Mouse (Mus musculus) limb, embryonic 10.5 days (tissue): Measurements from ENCODE around the gene Med25. TPM values are rescaled to one million over a fixed set of nuclear protein-coding genes. Genes with fewer than 3 reads are reported as not detected.
A peak's percentile ranks its signal among the peaks of the same experiment; 100 is the strongest.

ENCODE experiments used
- DNase-seq: peaks from one replicate; pipeline ENCODE4 v3.0.0-alpha.2; 2017; ENCODE audit warnings: low spot score
- H3K27ac ChIP-seq: fragments of 300-500 bp; sonication (generic); 2 replicates; pipeline ENCODE4 v1.5.1; 2016; ENCODE audit warnings: mild to moderate bottlenecking
- H3K27me3 ChIP-seq: fragments of 300-500 bp; sonication (generic); 2 replicates; pipeline ENCODE4 v1.6.1; 2016; ENCODE audit warnings: low read depth, mild to moderate bottlenecking; ENCODE audit not compliant: poor library complexity, severe bottlenecking
- H3K36me3 ChIP-seq: fragments of 300-500 bp; sonication (generic); 2 replicates; pipeline ENCODE4 v1.6.1; 2016; ENCODE audit warnings: mild to moderate bottlenecking, moderate library complexity
- H3K4me1 ChIP-seq: fragments of 300-500 bp; sonication (generic); 2 replicates; pipeline ENCODE4 v1.6.1; 2016
- H3K4me3 ChIP-seq: fragments of 300-500 bp; sonication (generic); 2 replicates; pipeline ENCODE4 v1.5.1; 2016; ENCODE audit warnings: mild to moderate bottlenecking, moderate library complexity
- H3K9me3 ChIP-seq: fragments of 300-500 bp; sonication (generic); replicated peaks from 2 replicates; pipeline ENCODE4 v1.6.1; 2016; ENCODE audit warnings: mild to moderate bottlenecking
- WGBS: fragments of 180-500 bp; shearing (Covaris S2); methylation state at CpG from one replicate; pipeline ENCODE4 v1.1.7; 2016; 5-methylcytosine and 5-hydroxymethylcytosine counted together
- polyA plus RNA-seq: library from polyadenylated mRNA; unstranded; fragments of >200 nt; fragmentation: Nextera tagmentation; extraction: Ambion mirVana; gene quantifications from 2 replicates; pipeline ENCODE4 v1.2.1, GENCODE M21; 2016

The Med25 gene
- polyA plus RNA-seq, 1 experiment from 2014 or later: 145 TPM

- DNase-seq: no peak
- WGBS: 89% methylated on average over 15 of the region's 15 CpGs
- H3K27me3 ChIP-seq: no peaks in the 10 kb centered on the region
- H3K27ac ChIP-seq: no peak overlapping the region
- H3K36me3 ChIP-seq: peaks cover 99% of the 10 kb centered on the region
- H3K4me1 ChIP-seq: no peaks in the 10 kb centered on the region
- no peaks in the 10 kb centered on the region for H3K9me3 ChIP-seq
- no peak overlapping the region for H3K4me3 ChIP-seq
Observed at GRCm38 (mm10) chr7:44908706-44909476, 16.4 kb upstream of the Med25 start.

GRCm38 (mm10) chr7:44905430-44905829 is 12.9 kb upstream of the Med25 start:
- H3K4me1 ChIP-seq: peaks cover 18% of the 10 kb centered on the region
- no peak overlapping the region for H3K27ac ChIP-seq

GRCm38 (mm10) chr7:44901230-44901722 is 8.8 kb upstream of the Med25 start:
- peak overlapping the region; percentile 71 for H3K27ac ChIP-seq
- H3K4me1 ChIP-seq: peaks cover 37% of the 10 kb centered on the region
- H3K27me3 ChIP-seq: no peaks in the 10 kb centered on the region
- no peaks in the 10 kb centered on the region for H3K9me3 ChIP-seq
- 18% methylated on average over 21 of the region's 21 CpGs for WGBS
- H3K4me3 ChIP-seq: peak overlapping the region; percentile 44
- peaks cover 81% of the 10 kb centered on the region for H3K36me3 ChIP-seq
- peak; percentile 85 for DNase-seq

More at GRCm38 (mm10) chr7:44905430-44905829, 12.9 kb upstream of the Med25 start:
- DNase-seq: no peak
- Histone ChIP-seq H3K27me3 (no peaks in the 10 kb centered on the region), H3K9me3 (no peaks in the 10 kb centered on the region), H3K4me3 (no peak overlapping the region), H3K36me3 (peaks cover 95% of the 10 kb centered on the region)
- 94% methylated on average over 20 of the region's 20 CpGs for WGBS

DNA sequence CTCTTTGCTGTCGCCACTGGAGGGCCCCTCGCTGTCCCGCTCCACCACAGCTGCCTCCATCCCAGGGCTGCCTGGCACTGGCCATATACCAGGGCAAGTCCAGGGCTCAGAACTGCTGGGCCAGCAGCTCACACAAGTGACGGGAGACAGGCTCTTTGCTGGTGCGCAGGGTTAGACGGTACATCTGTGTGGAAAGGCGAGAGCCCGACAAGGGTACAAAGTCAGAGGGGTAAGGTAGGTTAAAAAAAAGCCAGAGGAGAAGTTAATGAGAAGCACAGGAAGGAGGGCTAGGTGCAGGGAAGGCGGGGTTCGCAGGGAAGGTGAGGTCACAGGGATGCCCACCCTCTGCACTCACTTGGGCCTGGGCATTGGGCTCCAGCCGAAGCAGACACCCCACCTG is 8.1 kb upstream of the Med25 start:
- H3K27ac ChIP-seq: 0 out of 2 replicates have a peak overlapping the region, but pooled peaks have one; percentile 71
- no peaks in the 10 kb centered on the region for H3K9me3 ChIP-seq
- H3K36me3 ChIP-seq: peaks cover 74% of the 10 kb centered on the region
- no peak overlapping the region for H3K4me3 ChIP-seq
- no peak for DNase-seq
- no peaks in the 10 kb centered on the region for H3K27me3 ChIP-seq
- H3K4me1 ChIP-seq: peaks cover 40% of the 10 kb centered on the region
- WGBS: 85% methylated on average over 11 of the region's 11 CpGs

GRCm38 (mm10) chr7:44898607-44899006 is 6.1 kb upstream of the Med25 start:
- Histone ChIP-seq H3K4me1 (peaks cover 48% of the 10 kb centered on the region), H3K9me3 (no peaks in the 10 kb centered on the region), H3K27ac (peak overlapping the region; percentile 3), H3K36me3 (peaks cover 54% of the 10 kb centered on the region), H3K27me3 (no peaks in the 10 kb centered on the region), H3K4me3 (peak overlapping the region; percentile 13)
- peak; percentile 47 for DNase-seq
- WGBS: 36% methylated on average over 19 of the region's 19 CpGs

DNA sequence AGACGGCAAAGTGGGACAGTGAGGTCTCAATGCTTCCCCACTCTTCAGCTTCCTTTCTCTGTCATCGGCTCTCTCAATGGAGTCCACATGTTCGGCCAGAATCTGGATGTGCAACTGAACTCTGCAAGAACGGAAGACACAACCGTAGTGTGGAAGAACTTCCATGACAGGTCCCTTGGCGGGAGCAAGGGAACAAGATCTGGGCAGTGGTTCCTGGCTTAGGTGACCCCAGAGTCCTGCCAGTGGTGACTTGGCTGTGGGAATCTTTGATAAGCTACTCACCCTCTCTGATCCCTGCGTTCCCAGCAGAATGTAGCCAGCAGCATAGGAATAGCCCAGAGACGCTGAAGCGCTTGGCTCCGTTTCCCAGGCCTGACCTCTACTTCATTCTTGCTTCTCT is 4.0 kb upstream of the Med25 start:
- DNase-seq: no peak
- Histone ChIP-seq H3K4me1 (peaks cover 50% of the 10 kb centered on the region), H3K36me3 (peaks cover 37% of the 10 kb centered on the region), H3K4me3 (peak overlapping the region; percentile 66), H3K27ac (peak overlapping the region; percentile 91), H3K9me3 (no peaks in the 10 kb centered on the region), H3K27me3 (no peaks in the 10 kb centered on the region)
- WGBS: 52% methylated on average over 10 of the region's 10 CpGs

- no peaks in the 10 kb centered on the region for H3K27me3 ChIP-seq
- DNase-seq: peak; percentile 91
- H3K27ac ChIP-seq: peak within 1 kb of the TSS; percentile 91
- H3K4me1 ChIP-seq: peaks cover 50% of the 10 kb centered on the region
- peak within 1 kb of the TSS; percentile 66 for H3K4me3 ChIP-seq
- H3K36me3 ChIP-seq: peaks cover 34% of the 10 kb centered on the region
- WGBS: 2% methylated on average over 34 of the region's 34 CpGs
- H3K9me3 ChIP-seq: no peaks in the 10 kb centered on the region
Observed at GRCm38 (mm10) chr7:44895593-44896434, 3.3 kb upstream of the Med25 start, which contains the start of gene Fuz. Fuz (plus strand) TSS chr7:44896079.

DNA sequence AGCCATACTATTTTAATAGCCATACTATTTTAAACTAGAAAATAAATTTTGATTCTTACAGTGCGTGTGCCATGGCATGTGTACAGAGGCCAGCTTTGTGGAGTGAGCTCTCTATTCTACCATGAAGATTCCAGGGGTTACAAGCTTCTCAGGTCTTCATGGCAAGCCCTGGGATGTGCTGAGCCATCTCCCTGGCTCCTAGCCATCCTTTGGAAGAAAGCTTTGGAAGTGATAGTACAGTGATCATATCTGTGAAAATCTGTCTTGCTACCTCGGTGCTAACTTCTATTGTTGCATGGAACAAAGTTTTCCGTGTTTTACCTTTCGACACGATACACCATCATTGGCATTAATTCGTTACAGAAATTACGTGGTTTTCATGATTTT is 2.7 kb upstream of the Med25 start:
- H3K27ac ChIP-seq: peak overlapping the region; percentile 91
- 78% methylated on average over 7 of the region's 7 CpGs for WGBS
- no peak for DNase-seq
- peaks cover 34% of the 10 kb centered on the region for H3K36me3 ChIP-seq
- peaks cover 52% of the 10 kb centered on the region for H3K4me1 ChIP-seq
- H3K9me3 ChIP-seq: no peaks in the 10 kb centered on the region
- peak overlapping the region; percentile 66 for H3K4me3 ChIP-seq
- H3K27me3 ChIP-seq: no peaks in the 10 kb centered on the region

DNA sequence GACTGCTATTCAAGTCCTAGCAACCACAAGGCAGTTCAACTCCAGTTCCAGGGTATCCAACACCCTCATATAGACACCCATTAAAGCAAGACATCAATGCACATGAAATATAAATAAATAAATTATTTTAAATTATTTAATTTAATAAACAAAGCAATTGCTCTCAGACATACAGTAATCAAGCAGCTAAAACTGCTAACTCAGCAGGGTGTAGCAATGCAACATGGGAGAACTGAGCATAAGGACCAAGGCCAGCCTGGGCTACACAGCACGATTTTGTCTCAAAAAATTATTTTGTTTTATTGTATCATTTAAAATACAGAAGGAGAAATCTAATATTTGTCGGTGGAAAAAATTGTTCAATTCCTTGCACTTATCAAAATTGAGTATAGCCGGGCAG is 1.7 kb upstream of the Med25 start:
- WGBS: 87% methylated on average over 3 of the region's 3 CpGs

GRCm38 (mm10) chr7:44893197-44893596 is 685 bp upstream of the Med25 start:
- Histone ChIP-seq H3K27ac (peak overlapping the region; percentile 98), H3K9me3 (no peaks in the 10 kb centered on the region), H3K4me1 (peaks cover 43% of the 10 kb centered on the region), H3K27me3 (no peaks in the 10 kb centered on the region), H3K36me3 (peaks cover 32% of the 10 kb centered on the region), H3K4me3 (peak overlapping the region; percentile 88)
- no peak for DNase-seq
- WGBS: 42% methylated on average over 8 of the region's 8 CpGs

More for the DNA sequence above, 1.7 kb upstream of the Med25 start:
- peaks cover 32% of the 10 kb centered on the region for H3K36me3 ChIP-seq
- H3K9me3 ChIP-seq: no peaks in the 10 kb centered on the region
- H3K4me3 ChIP-seq: no peak overlapping the region
- H3K27ac ChIP-seq: no peak overlapping the region
- DNase-seq: no peak
- H3K27me3 ChIP-seq: no peaks in the 10 kb centered on the region
- H3K4me1 ChIP-seq: peaks cover 52% of the 10 kb centered on the region

DNA sequence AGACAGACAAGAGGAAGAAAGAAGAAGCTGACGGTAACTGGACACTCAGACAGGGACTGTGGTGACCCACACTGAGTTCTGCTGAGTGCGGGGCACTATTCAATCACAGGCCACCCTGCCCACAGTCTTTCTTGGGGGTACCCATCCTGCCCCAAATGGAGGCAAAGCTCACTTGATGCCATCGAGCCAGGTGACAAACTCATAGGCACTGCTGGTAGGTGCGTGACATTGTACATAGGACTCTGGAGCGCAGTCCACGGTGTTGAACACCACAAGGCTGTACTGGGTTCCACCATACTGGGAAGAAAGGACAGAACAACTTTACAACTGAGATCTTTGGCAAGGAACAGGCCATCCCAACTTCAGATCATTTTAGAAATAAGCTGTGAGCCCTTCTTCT is 901 bp downstream of the Med25 start:
- H3K27me3 ChIP-seq: no peaks in the 10 kb centered on the region
- H3K9me3 ChIP-seq: no peaks in the 10 kb centered on the region
- DNase-seq: no peak
- peak overlapping the region; percentile 98 for H3K27ac ChIP-seq
- H3K4me3 ChIP-seq: peak overlapping the region; percentile 88
- WGBS: 31% methylated on average over 6 of the region's 6 CpGs
- peaks cover 43% of the 10 kb centered on the region for H3K36me3 ChIP-seq
- H3K4me1 ChIP-seq: peaks cover 36% of the 10 kb centered on the region

DNA sequence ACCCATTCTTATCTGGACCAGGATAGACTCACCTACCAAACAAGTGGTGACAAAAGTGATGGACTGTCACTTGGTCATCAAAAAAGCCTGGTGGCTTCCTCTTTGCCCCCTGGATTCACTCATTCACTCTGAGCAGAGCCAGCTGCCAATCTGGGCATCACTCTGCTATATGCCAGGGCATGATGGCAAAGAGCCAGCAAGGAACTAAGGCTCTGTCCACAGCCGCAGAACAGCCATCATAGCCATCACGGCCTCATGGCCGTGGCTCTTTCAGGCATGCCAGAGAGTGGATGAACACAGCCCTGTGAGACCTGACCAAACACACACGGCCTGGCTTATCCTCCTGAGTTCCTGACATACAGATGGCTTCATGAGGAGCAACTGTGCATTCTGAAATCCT is 1.8 kb downstream of the Med25 start:
- H3K36me3 ChIP-seq: peaks cover 52% of the 10 kb centered on the region
- H3K4me1 ChIP-seq: peaks cover 30% of the 10 kb centered on the region
- H3K27ac ChIP-seq: no peak overlapping the region
- H3K4me3 ChIP-seq: peak overlapping the region; percentile 88
- no peaks in the 10 kb centered on the region for H3K27me3 ChIP-seq
- H3K9me3 ChIP-seq: no peaks in the 10 kb centered on the region
- no peak for DNase-seq
- 89% methylated on average over 4 of the region's 4 CpGs for WGBS

DNA sequence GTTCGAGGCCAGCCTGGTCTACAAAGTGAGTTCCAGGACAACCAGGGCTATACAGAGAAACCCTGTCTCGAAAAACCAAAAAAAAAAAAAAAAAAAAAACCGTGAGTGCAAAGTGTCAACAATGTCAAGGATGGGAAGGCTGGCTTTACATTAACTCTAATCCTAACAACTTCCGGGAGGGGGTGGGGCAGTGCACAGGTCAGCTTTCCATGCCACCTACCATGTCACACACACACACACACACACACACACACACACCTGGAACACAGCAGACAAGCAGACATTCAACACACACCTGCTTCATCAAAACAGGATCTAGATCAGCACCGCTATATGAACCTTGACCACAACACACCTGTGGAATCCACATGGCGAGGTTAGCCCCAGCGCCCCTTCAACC is 2.3 kb downstream of the Med25 start:
- DNase-seq: no peak
- Histone ChIP-seq H3K27ac (no peak overlapping the region), H3K4me1 (peaks cover 24% of the 10 kb centered on the region), H3K27me3 (no peaks in the 10 kb centered on the region), H3K9me3 (no peaks in the 10 kb centered on the region), H3K36me3 (peaks cover 58% of the 10 kb centered on the region), H3K4me3 (no peak overlapping the region; the same call in 1 of the 2 replicates)
- 92% methylated on average over 7 of the region's 7 CpGs for WGBS
